Mouse (Mus musculus): Measurements from ENCODE around the gene Zbp1.

- no peak for TF ChIP-seq CTCF (IDR thresholded peaks at IDR 0.05; ENCODE audit: borderline replicate concordance, control insufficient read depth, extremely low read depth, insufficient read depth, low read length, poor library complexity)
- TF ChIP-seq POLR2A (IDR thresholded peaks at IDR 0.05; ENCODE audit: control insufficient read depth, extremely low read depth, insufficient read depth, low read length, poor library complexity) = no peak
Observed at GRCm38 (mm10) chr2:173172386-173172785, 46.3 kb downstream of the Zbp1 start.
